8 mouse cellular contexts compared by ENCODE assay signal in genomic region chr11:100848789-100849379, GRCm38 (mm10). TPM values are rescaled to one million over a fixed set of nuclear protein-coding genes. Genes with fewer than 3 reads are reported as not detected.
DNase-seq lines count a peak whose midpoint lies in the region; ATAC-seq lines count a peak whose summit lies in the region.
"Had no signal": no experiment of that assay in that cellular context is flagged by ENCODE, and none has a peak within 500 bp of the region (broad histone marks: within the 10 kb centered on the region; RNA-seq: fewer than 3 reads in every experiment).

No protein-coding gene starts in this region.

- no peak overlapping the region for H3K4me3 ChIP-seq in neural tube, embryonic 11.5 days (ENCODE audit: low read depth, low read length)
- H3K4me3 ChIP-seq in forebrain, embryonic 12.5 days (replicated peaks) = peak overlapping the region; percentile 80
- H3K4me3 ChIP-seq in limb, embryonic 15.5 days = peak overlapping the region; percentile 99
- H3K4me3 ChIP-seq in stomach, embryonic 15.5 days (replicated peaks) = peak overlapping the region; percentile 95

- no peak for ATAC-seq in neural tube, embryonic 11.5 days (ENCODE audit: insufficient read depth, low FRiP score, low TSS enrichment)
- no peak for ATAC-seq in forebrain, embryonic 12.5 days (ENCODE audit: low FRiP score)
- ATAC-seq in limb, embryonic 15.5 days (ENCODE audit: insufficient number of reproducible peaks, low FRiP score, low TSS enrichment, low read depth) = no peak
- ATAC-seq in stomach, embryonic 15.5 days (ENCODE audit: insufficient read depth, low FRiP score, low read depth) = no peak

- H3K9ac ChIP-seq in neural tube, embryonic 11.5 days (ENCODE audit: low read length) = no peak overlapping the region
- H3K9ac ChIP-seq in forebrain, embryonic 12.5 days = no peak overlapping the region
- H3K9ac ChIP-seq in limb, embryonic 15.5 days = no peak overlapping the region
- H3K9ac ChIP-seq in stomach, embryonic 15.5 days = no peak overlapping the region

- no peak overlapping the region for H3K27ac ChIP-seq in neural tube, embryonic 11.5 days (ENCODE audit: low read depth, low read length)
- no peak overlapping the region for H3K27ac ChIP-seq in forebrain, embryonic 12.5 days
- H3K27ac ChIP-seq in limb, embryonic 15.5 days = no peak overlapping the region
- H3K27ac ChIP-seq in stomach, embryonic 15.5 days = 0 out of 2 replicates have a peak overlapping the region, but pooled peaks have one; percentile 19

- H3K9me3 ChIP-seq in neural tube, embryonic 11.5 days (ENCODE audit: control insufficient read depth, low read length) = no peaks in the 10 kb centered on the region
- H3K9me3 ChIP-seq in forebrain, embryonic 12.5 days = no peaks in the 10 kb centered on the region
- no peaks in the 10 kb centered on the region for H3K9me3 ChIP-seq in limb, embryonic 15.5 days
- H3K9me3 ChIP-seq in stomach, embryonic 15.5 days = no peaks in the 10 kb centered on the region

- WGBS in neural tube, embryonic 11.5 days = 81% methylated on average over 6 of the region's 6 CpGs
- 66% methylated on average over 6 of the region's 6 CpGs for WGBS in forebrain, embryonic 12.5 days
- 75% methylated on average over 6 of the region's 6 CpGs for WGBS in limb, embryonic 15.5 days
- whole genome bisulfite sequencing in stomach, embryonic 15.5 days = 56% methylated on average over 6 of the region's 6 CpGs

- no peak for DNase-seq in neural tube, embryonic 11.5 days (ENCODE audit: low spot score)
- no peak for DNase-seq in neural tube, embryonic 10.5 days (ENCODE audit: extremely low spot score, low spot score)
- no peak for DNase-seq in kidney, postnatal 25 days
- DNase-seq in frontal cortex, adult 2 months (ENCODE audit: extremely low spot score in 1 of 2, low spot score in 1 of 2) = no peak
- DNase-seq: adrenal gland, adult 2 months had no signal

- H3K27me3 ChIP-seq in neural tube, embryonic 11.5 days (ENCODE audit: control insufficient read depth, insufficient read depth, low read length) = no peaks in the 10 kb centered on the region
- peaks cover 24% of the 10 kb centered on the region; the same call in 1 of the 2 replicates for H3K27me3 ChIP-seq in forebrain, embryonic 12.5 days
- H3K27me3 ChIP-seq in limb, embryonic 15.5 days = no peaks in the 10 kb centered on the region
- no peaks in the 10 kb centered on the region for H3K27me3 ChIP-seq in stomach, embryonic 15.5 days (replicated peaks)

- H3K4me2 ChIP-seq in neural tube, embryonic 11.5 days (ENCODE audit: low read depth) = peak overlapping the region; percentile 92
- peak overlapping the region; percentile 80 for H3K4me2 ChIP-seq in forebrain, embryonic 12.5 days
- peak overlapping the region; percentile 83 for H3K4me2 ChIP-seq in limb, embryonic 15.5 days
- peak overlapping the region; percentile 85 for H3K4me2 ChIP-seq in stomach, embryonic 15.5 days

- H3K4me1 ChIP-seq in neural tube, embryonic 11.5 days (ENCODE audit: control insufficient read depth, insufficient read depth, low read length) = no peaks in the 10 kb centered on the region
- H3K4me1 ChIP-seq in forebrain, embryonic 12.5 days = peaks cover 22% of the 10 kb centered on the region
- peaks cover 27% of the 10 kb centered on the region for H3K4me1 ChIP-seq in limb, embryonic 15.5 days
- H3K4me1 ChIP-seq in stomach, embryonic 15.5 days = peaks cover 7% of the 10 kb centered on the region; the same call in 1 of the 2 replicates

- no peaks in the 10 kb centered on the region for H3K36me3 ChIP-seq in neural tube, embryonic 11.5 days (ENCODE audit: control insufficient read depth, insufficient read depth, low read length)
- no peaks in the 10 kb centered on the region for H3K36me3 ChIP-seq in forebrain, embryonic 12.5 days (replicated peaks)
- no peaks in the 10 kb centered on the region for H3K36me3 ChIP-seq in limb, embryonic 15.5 days
- no peaks in the 10 kb centered on the region for H3K36me3 ChIP-seq in stomach, embryonic 15.5 days

RNA-seq across cellular contexts. Expression of gene Stat5b, which starts 1.6 kb away (rescaled TPM):
- 18.3 and 20.2 TPM in 2 replicates for polyA plus RNA-seq in neural tube, embryonic 11.5 days (2014; fragmentation: Nextera tagmentation; extraction: Ambion mirVana)
- 16.6 and 17.3 TPM in 2 replicates for polyA plus RNA-seq in forebrain, embryonic 12.5 days (2016; fragmentation: Nextera tagmentation; extraction: Ambion mirVana)
- polyA plus RNA-seq in limb, embryonic 15.5 days (2015; fragmentation: Nextera tagmentation; extraction: Ambion mirVana) = 23.4 and 25.5 TPM in 2 replicates
- 26.6 and 27.5 TPM in 2 replicates for polyA plus RNA-seq in stomach, embryonic 15.5 days (2015; fragmentation: Nextera tagmentation; extraction: Ambion mirVana)
- polyA plus RNA-seq in frontal cortex, adult 2 months (2012; rRNA removed) = 28.7 and 29.6 TPM in 2 replicates

RNA-seq across cellular contexts. Expression of gene Stat5a, which starts 10.3 kb away (rescaled TPM):
- 1.3 and 1.9 TPM in 2 replicates for polyA plus RNA-seq in neural tube, embryonic 11.5 days (2014; fragmentation: Nextera tagmentation; extraction: Ambion mirVana)
- 1.2 and 1.8 TPM in 2 replicates for polyA plus RNA-seq in forebrain, embryonic 12.5 days (2016; fragmentation: Nextera tagmentation; extraction: Ambion mirVana)
- 9.4 and 12.0 TPM in 2 replicates for polyA plus RNA-seq in limb, embryonic 15.5 days (2015; fragmentation: Nextera tagmentation; extraction: Ambion mirVana)
- 8.5 and 9.5 TPM in 2 replicates for polyA plus RNA-seq in stomach, embryonic 15.5 days (2015; fragmentation: Nextera tagmentation; extraction: Ambion mirVana)
- polyA plus RNA-seq in frontal cortex, adult 2 months (2012; rRNA removed) = 3.4 and 3.7 TPM in 2 replicates
